Mouse (Mus musculus): ENCODE results near the gene Topbp1. TPM values are rescaled to one million over a fixed set of nuclear protein-coding genes. Genes with fewer than 3 reads are reported as not detected.
A peak's percentile ranks its signal among the peaks of the same experiment; 100 is the strongest.

Gene Topbp1
- polyA plus RNA-seq, 1 experiment from 2014 or later: 56.5 TPM

GRCm38 (mm10) chr9:103288489-103289180, 16.4 kb upstream of the Topbp1 start:
- DNase-seq (ENCODE audit: low spot score) (no peak), ATAC-seq (ENCODE audit: low read depth) (no peak)
- H3K9ac ChIP-seq (ENCODE audit: low read depth, low read length): no peak overlapping the region
- H3K27ac ChIP-seq (replicated peaks; ENCODE audit: low read depth, low read length): no peak overlapping the region
- WGBS: 85% methylated on average over 13 of the region's 13 CpGs
- no peak overlapping the region for H3K4me3 ChIP-seq (ENCODE audit: low read depth, low read length)
- no peaks in the 10 kb centered on the region for H3K9me3 ChIP-seq (ENCODE audit: control insufficient read depth, low read length)
- no peaks in the 10 kb centered on the region for H3K36me3 ChIP-seq (ENCODE audit: control insufficient read depth, insufficient read depth, low read length)
- H3K4me1 ChIP-seq (ENCODE audit: control insufficient read depth, insufficient read depth, low read length): no peaks in the 10 kb centered on the region
- no peaks in the 10 kb centered on the region for H3K27me3 ChIP-seq (replicated peaks; ENCODE audit: control insufficient read depth, insufficient read depth, low read length)
- H3K4me2 ChIP-seq (ENCODE audit: low read depth, low read length): no peak overlapping the region

- H3K4me2 ChIP-seq (ENCODE audit: low read depth, low read length): no peak overlapping the region
- 96% methylated on average over 2 of the region's 2 CpGs for WGBS
- H3K27me3 ChIP-seq (replicated peaks; ENCODE audit: control insufficient read depth, insufficient read depth, low read length): no peaks in the 10 kb centered on the region
- H3K27ac ChIP-seq (replicated peaks; ENCODE audit: low read depth, low read length): no peak overlapping the region
- DNase-seq (ENCODE audit: low spot score) (no peak), ATAC-seq (ENCODE audit: low read depth) (no peak)
- H3K4me3 ChIP-seq (ENCODE audit: low read depth, low read length): no peak overlapping the region
- no peaks in the 10 kb centered on the region for H3K9me3 ChIP-seq (ENCODE audit: control insufficient read depth, low read length)
- no peaks in the 10 kb centered on the region for H3K36me3 ChIP-seq (ENCODE audit: control insufficient read depth, insufficient read depth, low read length)
- no peaks in the 10 kb centered on the region for H3K4me1 ChIP-seq (ENCODE audit: control insufficient read depth, insufficient read depth, low read length)
- no peak overlapping the region for H3K9ac ChIP-seq (ENCODE audit: low read depth, low read length)
Measured at GRCm38 (mm10) chr9:103294507-103294906, 10.5 kb upstream of the Topbp1 start.

DNA sequence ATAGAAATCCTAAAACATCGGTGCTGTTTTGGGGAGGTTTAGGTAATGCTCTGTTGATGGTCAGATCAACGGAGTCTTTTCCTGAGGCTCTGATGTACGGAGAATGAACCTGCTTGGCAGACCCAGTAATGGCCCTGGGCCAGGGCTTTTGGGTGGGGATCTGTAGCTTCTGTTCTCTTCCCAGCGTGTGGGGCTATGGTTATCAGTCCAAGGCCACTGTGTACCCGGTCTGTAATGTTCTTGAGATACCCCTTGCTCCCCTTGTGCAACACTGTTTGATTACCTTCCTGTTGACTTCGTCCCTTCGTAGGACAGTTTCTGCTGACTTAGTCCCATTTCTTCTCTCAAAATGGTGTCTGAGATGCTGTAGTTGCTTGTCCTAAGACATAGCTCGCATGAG, 3.9 kb upstream of the Topbp1 start:
- WGBS: 94% methylated on average over 8 of the region's 8 CpGs
- no peak overlapping the region for H3K9ac ChIP-seq (ENCODE audit: low read depth, low read length)

DNA sequence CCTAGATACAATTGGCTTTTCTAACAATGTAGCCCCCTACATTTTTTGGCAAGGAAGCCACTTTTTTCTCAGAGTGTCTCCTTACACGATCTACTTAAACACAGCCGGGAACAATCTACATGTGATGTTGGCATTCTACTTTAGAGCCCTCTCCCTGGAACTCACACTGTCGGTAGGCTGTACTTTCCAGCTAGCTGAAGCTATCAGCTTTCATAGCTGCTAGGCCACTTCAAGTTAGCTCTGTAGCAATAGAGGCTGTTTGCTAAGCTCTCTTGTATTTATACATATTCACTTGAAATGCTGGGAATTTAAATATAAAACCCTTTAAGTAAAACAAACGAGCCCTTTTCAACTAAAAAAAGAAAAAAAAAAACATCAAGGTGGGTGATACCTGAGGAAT, 2.8 kb upstream of the Topbp1 start:
- no peak overlapping the region for H3K27ac ChIP-seq (replicated peaks; ENCODE audit: low read depth, low read length)

More for the DNA sequence above, 3.9 kb upstream of the Topbp1 start:
- H3K27me3 ChIP-seq (replicated peaks; ENCODE audit: control insufficient read depth, insufficient read depth, low read length): no peaks in the 10 kb centered on the region
- no peak overlapping the region for H3K4me2 ChIP-seq (ENCODE audit: low read depth, low read length)
- no peak for ATAC-seq (ENCODE audit: low read depth)
- no peaks in the 10 kb centered on the region for H3K9me3 ChIP-seq (ENCODE audit: control insufficient read depth, low read length)
- H3K36me3 ChIP-seq (ENCODE audit: control insufficient read depth, insufficient read depth, low read length): no peaks in the 10 kb centered on the region
- H3K4me1 ChIP-seq (ENCODE audit: control insufficient read depth, insufficient read depth, low read length): no peaks in the 10 kb centered on the region
- no peak overlapping the region for H3K4me3 ChIP-seq (ENCODE audit: low read depth, low read length)
- no peak overlapping the region for H3K27ac ChIP-seq (replicated peaks; ENCODE audit: low read depth, low read length)
- no peak for DNase-seq (ENCODE audit: low spot score)

DNA sequence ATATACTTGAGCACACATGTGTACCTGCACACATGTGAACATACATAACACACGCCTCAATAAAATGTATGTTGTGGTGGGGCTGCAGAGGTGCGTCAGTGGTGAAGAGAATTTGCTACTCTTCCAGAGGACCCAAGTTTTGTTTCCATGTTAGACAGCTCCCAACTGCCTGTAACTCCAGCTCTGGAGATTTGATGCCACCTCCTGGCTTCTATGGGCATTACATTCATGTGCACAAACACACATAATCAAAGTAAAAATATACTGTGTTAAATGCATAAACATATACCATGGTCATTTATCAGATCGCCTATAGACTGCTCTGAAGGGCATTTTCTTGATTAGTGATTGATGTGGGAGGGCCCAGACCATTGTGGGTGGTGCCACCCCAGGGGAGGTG, 2.3 kb upstream of the Topbp1 start:
- H3K27me3 ChIP-seq (replicated peaks; ENCODE audit: control insufficient read depth, insufficient read depth, low read length): no peaks in the 10 kb centered on the region
- peaks cover 10% of the 10 kb centered on the region; the same call in 1 of the 2 replicates for H3K36me3 ChIP-seq (ENCODE audit: control insufficient read depth, insufficient read depth, low read length)
- H3K4me1 ChIP-seq (ENCODE audit: control insufficient read depth, insufficient read depth, low read length): peaks cover 4% of the 10 kb centered on the region; the same call in 1 of the 2 replicates
- DNase-seq (ENCODE audit: low spot score): peak; percentile 65
- 55% methylated on average over 3 of the region's 3 CpGs for WGBS
- H3K4me3 ChIP-seq (ENCODE audit: low read depth, low read length): no peak overlapping the region
- no peak overlapping the region for H3K27ac ChIP-seq (replicated peaks; ENCODE audit: low read depth, low read length)
- no peak overlapping the region for H3K4me2 ChIP-seq (ENCODE audit: low read depth, low read length)
- ATAC-seq (ENCODE audit: low read depth): no peak
- no peak overlapping the region for H3K9ac ChIP-seq (ENCODE audit: low read depth, low read length)
- no peaks in the 10 kb centered on the region for H3K9me3 ChIP-seq (ENCODE audit: control insufficient read depth, low read length)

More for the DNA sequence above, 2.8 kb upstream of the Topbp1 start:
- Histone ChIP-seq H3K9ac (ENCODE audit: low read depth, low read length) (no peak overlapping the region), H3K9me3 (ENCODE audit: control insufficient read depth, low read length) (no peaks in the 10 kb centered on the region), H3K27me3 (replicated peaks; ENCODE audit: control insufficient read depth, insufficient read depth, low read length) (no peaks in the 10 kb centered on the region), H3K4me2 (ENCODE audit: low read depth, low read length) (no peak overlapping the region), H3K36me3 (ENCODE audit: control insufficient read depth, insufficient read depth, low read length) (peaks cover 5% of the 10 kb centered on the region; the same call in 1 of the 2 replicates), H3K4me3 (ENCODE audit: low read depth, low read length) (no peak overlapping the region), H3K4me1 (ENCODE audit: control insufficient read depth, insufficient read depth, low read length) (peaks cover 4% of the 10 kb centered on the region; the same call in 1 of the 2 replicates)
- DNase-seq (ENCODE audit: low spot score) (peak; percentile 20), ATAC-seq (ENCODE audit: low read depth) (no peak)
- 65% methylated on average over 4 of the region's 4 CpGs for WGBS

DNA sequence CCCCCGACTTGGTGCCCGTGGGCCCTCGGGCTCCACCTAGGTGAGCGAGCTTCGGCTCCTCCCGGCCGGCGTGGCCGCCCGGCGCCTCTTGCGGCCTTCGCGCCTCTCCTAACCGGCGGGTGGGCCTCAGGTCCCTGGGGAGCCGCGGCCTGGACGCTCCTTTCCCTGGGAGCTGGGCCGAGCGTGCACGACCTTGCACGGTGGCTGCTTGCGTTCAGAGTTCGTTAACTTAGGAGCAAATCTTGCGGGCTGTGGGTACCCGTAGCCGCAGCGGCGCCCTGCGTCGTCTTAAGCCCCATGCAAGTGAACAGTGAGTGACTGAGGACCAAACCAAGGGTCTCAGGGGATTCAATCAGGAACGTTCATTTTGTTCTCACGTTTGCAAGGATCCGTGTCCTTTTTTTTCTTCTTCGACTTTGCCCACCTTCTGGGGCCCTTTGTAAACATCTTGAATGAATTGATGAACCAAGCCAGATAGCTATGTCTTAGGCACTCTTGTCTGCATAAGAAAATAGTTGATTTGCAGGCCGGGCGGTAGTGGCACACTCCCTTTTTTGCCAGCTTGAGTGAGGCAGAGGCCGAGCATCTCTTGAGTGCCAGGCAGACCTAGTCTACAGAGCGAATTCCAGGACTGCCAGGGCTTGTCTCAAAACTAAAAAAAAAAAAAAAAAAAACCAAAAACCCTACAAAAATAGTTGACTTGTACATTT, 472 bp downstream of the Topbp1 start:
- WGBS: under 1% methylated on average over 16 of the region's 40 CpGs

DNA sequence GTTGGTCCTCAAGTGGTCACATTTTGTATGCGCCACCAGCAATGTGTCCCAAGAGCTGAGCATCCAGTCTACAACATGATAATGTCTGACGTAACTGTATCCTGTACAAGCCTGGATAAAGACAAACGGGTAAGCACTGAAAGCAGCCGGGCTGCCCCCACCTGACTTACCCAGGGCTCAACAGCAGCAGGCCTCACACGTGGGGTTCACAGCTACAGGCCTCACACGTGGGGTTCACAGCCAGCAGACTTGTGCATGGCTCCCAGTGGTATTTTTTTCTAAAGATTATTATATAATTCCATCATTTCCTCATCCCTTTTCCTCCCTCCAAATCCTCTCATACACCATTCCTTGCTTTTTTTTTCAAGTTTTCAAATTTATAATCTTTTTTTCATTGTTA, 4.8 kb downstream of the Topbp1 start:
- Histone ChIP-seq H3K27me3 (replicated peaks; ENCODE audit: control insufficient read depth, insufficient read depth, low read length) (no peaks in the 10 kb centered on the region), H3K4me2 (ENCODE audit: low read depth, low read length) (no peak overlapping the region), H3K9me3 (ENCODE audit: control insufficient read depth, low read length) (no peaks in the 10 kb centered on the region), H3K4me3 (ENCODE audit: low read depth, low read length) (no peak overlapping the region), H3K36me3 (ENCODE audit: control insufficient read depth, insufficient read depth, low read length) (peaks cover 74% of the 10 kb centered on the region), H3K9ac (ENCODE audit: low read depth, low read length) (no peak overlapping the region), H3K4me1 (ENCODE audit: control insufficient read depth, insufficient read depth, low read length) (peaks cover 4% of the 10 kb centered on the region; the same call in 1 of the 2 replicates), H3K27ac (replicated peaks; ENCODE audit: low read depth, low read length) (no peak overlapping the region)
- no peak for ATAC-seq (ENCODE audit: low read depth)
- DNase-seq (ENCODE audit: low spot score): no peak
- WGBS: 74% methylated on average over 6 of the region's 6 CpGs

More for the DNA sequence above, 472 bp downstream of the Topbp1 start:
- Histone ChIP-seq H3K9me3 (ENCODE audit: control insufficient read depth, low read length) (no peaks in the 10 kb centered on the region), H3K27ac (replicated peaks; ENCODE audit: low read depth, low read length) (peak overlapping the region; percentile 83), H3K4me3 (ENCODE audit: low read depth, low read length) (peak overlapping the region; percentile 98), H3K9ac (ENCODE audit: low read depth, low read length) (peak overlapping the region; percentile 95), H3K4me2 (ENCODE audit: low read depth, low read length) (peak overlapping the region; percentile 79), H3K27me3 (replicated peaks; ENCODE audit: control insufficient read depth, insufficient read depth, low read length) (no peaks in the 10 kb centered on the region), H3K4me1 (ENCODE audit: control insufficient read depth, insufficient read depth, low read length) (peaks cover 4% of the 10 kb centered on the region; the same call in 1 of the 2 replicates), H3K36me3 (ENCODE audit: control insufficient read depth, insufficient read depth, low read length) (peaks cover 36% of the 10 kb centered on the region)
- DNase-seq (ENCODE audit: low spot score): peak; percentile 54
- ATAC-seq (ENCODE audit: low read depth): peak; percentile 71

GRCm38 (mm10) chr9:103324678-103325077, 19.7 kb downstream of the Topbp1 start:
- Histone ChIP-seq H3K9me3 (ENCODE audit: control insufficient read depth, low read length) (no peaks in the 10 kb centered on the region), H3K4me2 (ENCODE audit: low read depth, low read length) (no peak overlapping the region), H3K27me3 (replicated peaks; ENCODE audit: control insufficient read depth, insufficient read depth, low read length) (no peaks in the 10 kb centered on the region), H3K4me3 (ENCODE audit: low read depth, low read length) (no peak overlapping the region), H3K4me1 (ENCODE audit: control insufficient read depth, insufficient read depth, low read length) (no peaks in the 10 kb centered on the region), H3K27ac (replicated peaks; ENCODE audit: low read depth, low read length) (no peak overlapping the region), H3K9ac (ENCODE audit: low read depth, low read length) (no peak overlapping the region), H3K36me3 (ENCODE audit: control insufficient read depth, insufficient read depth, low read length) (peaks cover 89% of the 10 kb centered on the region)
- ATAC-seq (ENCODE audit: low read depth): 0 out of 2 replicates have a peak, but pooled peaks have one; percentile 18
- 81% methylated on average over 1 of the region's 2 CpGs for WGBS
- peak; percentile 14 for DNase-seq (ENCODE audit: low spot score)
